Mouse (Mus musculus) kidney, embryonic 16.5 days (tissue): ENCODE data around the gene Mios. TPM values are rescaled to one million over a fixed set of nuclear protein-coding genes. Genes with fewer than 3 reads are reported as not detected.
A peak's percentile ranks its signal among the peaks of the same experiment; 100 is the strongest.

Source experiments
- ATAC-seq: fragments of 200-750 bp; cut with Nextera tagmentation; 2 replicates; pipeline ENCODE4 v1.8.0; 2017; ENCODE audit warnings: moderate TSS enrichment; ENCODE audit not compliant: low FRiP score, low TSS enrichment
- H3K27ac ChIP-seq: fragments of 300-500 bp; sonication (generic); 2 replicates; pipeline ENCODE4 v1.5.1; 2014; ENCODE audit warnings: low read length
- H3K27me3 ChIP-seq: fragments of 300-500 bp; sonication (generic); 2 replicates; pipeline ENCODE4 v1.6.1; 2014; ENCODE audit warnings: low read length, control low read depth, mixed read lengths; ENCODE audit not compliant: insufficient read depth
- H3K36me3 ChIP-seq: fragments of 300-500 bp; sonication (generic); 2 replicates; pipeline ENCODE4 v1.6.1; 2014; ENCODE audit warnings: low read length, control low read depth, mixed read lengths; ENCODE audit not compliant: insufficient read depth
- H3K4me1 ChIP-seq: fragments of 300-500 bp; sonication (generic); 2 replicates; pipeline ENCODE4 v1.6.1; 2014; ENCODE audit warnings: low read length, control low read depth, mixed read lengths; ENCODE audit not compliant: insufficient read depth
- H3K4me2 ChIP-seq: fragments of 300-500 bp; sonication (generic); replicated peaks from 2 replicates; pipeline ENCODE4 v1.6.1; 2014; ENCODE audit warnings: low read depth, low read length
- H3K4me3 ChIP-seq: fragments of 300-500 bp; sonication (generic); 2 replicates; pipeline ENCODE4 v1.5.1; 2014; ENCODE audit warnings: mild to moderate bottlenecking, low read length
- H3K9ac ChIP-seq: fragments of 300-500 bp; sonication (generic); replicated peaks from 2 replicates; pipeline ENCODE4 v1.6.1; 2014; ENCODE audit warnings: low read length
- H3K9me3 ChIP-seq: fragments of 300-500 bp; sonication (generic); 2 replicates; pipeline ENCODE4 v1.6.1; 2016; ENCODE audit warnings: low read length, control low read depth
- WGBS: fragments of 180-500 bp; shearing (Covaris S2); extraction: QIAGEN DNeasy Blood & Tissue Kit; methylation state at CpG from one replicate; pipeline ENCODE4 v1.1.7; 2014; 5-methylcytosine and 5-hydroxymethylcytosine counted together
- polyA plus RNA-seq: library from polyadenylated mRNA; unstranded; fragments of >200 nt; fragmentation: Nextera tagmentation; extraction: Ambion mirVana; gene quantifications from 2 replicates; pipeline ENCODE4 v1.2.1, GENCODE M21; 2015

Gene Mios
- 24.0 and 24.4 TPM in 2 replicates for polyA plus RNA-seq

DNA sequence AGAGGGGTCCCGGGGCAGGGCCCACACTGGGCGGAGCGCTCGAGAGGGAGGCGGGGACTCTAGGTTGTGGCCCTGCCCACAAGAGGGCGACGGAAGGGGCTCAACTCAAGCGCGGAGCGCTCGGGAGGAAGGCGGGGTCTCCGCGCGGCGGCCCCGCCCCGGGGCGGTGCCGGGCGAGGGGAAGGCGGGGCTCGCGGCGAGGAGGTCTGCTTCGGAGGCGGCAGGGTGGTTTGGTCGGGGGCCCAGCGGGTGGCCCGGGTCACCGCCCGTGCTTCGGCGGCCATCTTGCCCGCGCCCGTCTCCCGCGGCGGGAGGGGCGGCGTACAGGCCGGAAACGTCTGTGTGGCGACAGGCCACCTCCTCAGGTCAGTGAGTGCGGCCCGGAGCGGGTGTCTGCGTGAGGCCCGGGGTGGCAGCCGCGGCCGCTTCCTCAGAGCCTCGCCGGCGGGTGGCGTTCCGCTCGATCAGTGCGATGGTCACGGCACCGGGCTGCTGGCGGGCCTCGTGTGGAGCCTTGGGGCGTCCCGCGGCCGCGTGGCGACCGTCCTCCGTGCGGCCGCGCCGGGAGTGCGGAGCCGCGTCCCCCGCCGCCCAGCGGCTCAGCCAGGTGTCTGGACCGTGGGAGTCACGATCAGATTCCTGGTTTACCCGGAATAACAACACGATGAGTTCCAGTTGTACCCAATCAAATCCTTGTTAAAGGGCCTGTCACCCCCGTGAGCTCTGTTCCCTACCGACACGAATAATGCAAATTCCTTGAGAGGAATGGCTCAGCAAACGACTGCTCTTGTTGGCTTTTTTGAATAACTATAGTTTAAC is at the start of gene Mios:
Mios (plus strand) TSS at position 176 of the 819 bp plus-strand sequence.
- Histone ChIP-seq H3K27ac (peak within 1 kb of the TSS; percentile 97), H3K27me3 (no peaks in the 10 kb centered on the region), H3K36me3 (0 out of 2 replicates have a peak, but pooled peaks cover 5% of the 10 kb centered on the region), H3K4me2 (peak within 1 kb of the TSS; percentile 73), H3K4me3 (peak within 1 kb of the TSS; percentile 83), H3K9ac (peak within 1 kb of the TSS; percentile 93), H3K4me1 (peaks cover 8% of the 10 kb centered on the region; the same call in 1 of the 2 replicates), H3K9me3 (no peaks in the 10 kb centered on the region)
- WGBS: under 1% methylated on average over 65 of the region's 90 CpGs
- peak; percentile 98 for ATAC-seq

DNA sequence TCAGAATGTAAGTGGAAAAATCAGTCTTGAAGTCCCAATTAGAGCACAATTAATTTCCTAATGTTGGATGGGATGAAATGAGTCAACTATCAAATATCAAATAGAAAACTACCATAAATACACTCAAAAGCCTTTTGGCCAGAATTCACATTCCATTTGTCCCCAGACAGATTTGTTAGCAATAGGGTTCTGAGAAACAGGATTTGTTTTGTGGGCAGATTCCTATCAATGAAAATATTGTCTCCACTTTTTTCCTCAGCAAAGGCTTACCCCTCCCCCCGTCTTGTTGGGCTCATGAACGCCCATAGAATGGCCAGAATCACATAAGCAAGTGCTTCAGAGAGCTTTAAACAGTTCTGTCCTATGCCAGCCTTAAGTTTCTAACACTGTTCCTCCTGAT is 49.0 kb upstream of the Mios start:
- no peaks in the 10 kb centered on the region for H3K27me3 ChIP-seq
- no peak overlapping the region for H3K9ac ChIP-seq
- no peak for ATAC-seq
- H3K4me3 ChIP-seq: no peak overlapping the region
- H3K4me2 ChIP-seq: no peak overlapping the region
- no peaks in the 10 kb centered on the region for H3K36me3 ChIP-seq
- H3K27ac ChIP-seq: no peak overlapping the region
- H3K9me3 ChIP-seq: no peaks in the 10 kb centered on the region
- no peaks in the 10 kb centered on the region for H3K4me1 ChIP-seq
- WGBS: 48% methylated on average over 2 of the region's 2 CpGs

DNA sequence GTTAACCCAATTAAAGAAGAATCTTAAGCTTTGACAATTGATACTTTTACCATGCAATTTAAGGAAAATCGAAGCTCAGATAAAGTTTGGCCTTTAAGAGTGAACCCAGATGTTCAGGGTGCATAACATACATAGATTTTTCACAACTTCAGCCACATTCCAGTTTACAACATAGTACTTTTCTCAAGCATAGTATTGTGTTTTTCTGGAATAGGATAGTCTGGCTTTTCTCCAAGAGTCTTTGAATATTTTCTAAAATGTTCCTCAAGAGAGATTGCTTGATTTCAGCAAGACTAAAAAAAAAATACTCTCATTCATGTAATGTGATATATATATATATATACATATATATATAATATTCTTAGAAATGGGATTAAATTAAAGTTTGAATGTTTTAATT is 44.3 kb upstream of the Mios start:
- no peak overlapping the region for H3K27ac ChIP-seq
- no peaks in the 10 kb centered on the region for H3K4me1 ChIP-seq
- WGBS: 46% methylated on average over 1 of the region's 1 CpGs
- H3K4me3 ChIP-seq: no peak overlapping the region
- no peaks in the 10 kb centered on the region for H3K27me3 ChIP-seq
- no peaks in the 10 kb centered on the region for H3K9me3 ChIP-seq
- H3K4me2 ChIP-seq: no peak overlapping the region
- no peak for ATAC-seq
- H3K36me3 ChIP-seq: no peaks in the 10 kb centered on the region
- H3K9ac ChIP-seq: no peak overlapping the region

DNA sequence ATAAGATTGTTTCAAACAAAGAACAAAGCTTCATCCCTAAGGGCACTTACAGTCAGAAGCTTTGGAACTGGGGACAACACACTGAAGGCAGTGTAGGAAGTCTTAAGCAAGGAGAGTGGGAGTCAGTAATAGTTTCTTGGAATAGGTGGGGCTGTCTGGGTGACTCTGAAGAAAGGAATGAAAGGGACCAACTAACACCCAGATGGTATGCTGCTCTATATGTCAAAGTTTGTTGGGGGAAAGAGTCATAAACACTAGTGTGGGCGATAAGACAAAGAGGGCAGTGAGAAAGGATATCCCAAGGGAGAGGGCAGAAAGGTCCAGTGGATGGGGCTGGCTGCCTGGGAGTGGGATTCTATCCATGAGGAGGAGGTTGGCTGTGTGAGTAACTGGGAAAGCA is 36.9 kb upstream of the Mios start:
- no peak overlapping the region for H3K4me2 ChIP-seq
- H3K4me3 ChIP-seq: no peak overlapping the region
- no peaks in the 10 kb centered on the region for H3K27me3 ChIP-seq
- no peaks in the 10 kb centered on the region for H3K36me3 ChIP-seq
- no peak overlapping the region for H3K9ac ChIP-seq
- no peak for ATAC-seq
- H3K9me3 ChIP-seq: no peaks in the 10 kb centered on the region
- no peaks in the 10 kb centered on the region for H3K4me1 ChIP-seq
- 58% methylated on average over 1 of the region's 1 CpGs for WGBS
- H3K27ac ChIP-seq: no peak overlapping the region

DNA sequence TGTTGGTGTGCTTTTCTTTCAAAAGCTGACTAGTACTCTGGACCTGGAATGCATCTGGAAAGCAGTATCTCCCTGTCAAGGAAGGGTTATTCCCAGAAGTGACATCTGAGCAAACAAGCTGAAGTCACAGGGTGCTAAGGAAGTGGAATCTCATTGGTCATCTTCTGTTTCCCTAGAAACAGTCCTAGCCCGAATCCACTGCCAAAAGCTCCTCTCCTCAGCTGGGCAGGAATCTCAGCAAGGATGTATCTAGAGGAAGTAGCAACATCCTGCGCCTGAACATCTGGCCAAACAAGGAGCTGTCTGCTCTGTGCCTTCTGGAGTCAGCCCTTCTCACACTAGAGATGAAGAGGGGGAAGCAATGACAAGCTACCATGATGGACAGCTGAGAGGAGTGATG is 35.0 kb upstream of the Mios start:
- 54% methylated on average over 2 of the region's 2 CpGs for WGBS
- peak; percentile 51; the same call in 1 of the 2 replicates for ATAC-seq
- Histone ChIP-seq H3K9me3 (no peaks in the 10 kb centered on the region), H3K9ac (no peak overlapping the region), H3K4me2 (no peak overlapping the region), H3K27me3 (no peaks in the 10 kb centered on the region), H3K36me3 (no peaks in the 10 kb centered on the region), H3K27ac (no peak overlapping the region), H3K4me3 (no peak overlapping the region), H3K4me1 (no peaks in the 10 kb centered on the region)

DNA sequence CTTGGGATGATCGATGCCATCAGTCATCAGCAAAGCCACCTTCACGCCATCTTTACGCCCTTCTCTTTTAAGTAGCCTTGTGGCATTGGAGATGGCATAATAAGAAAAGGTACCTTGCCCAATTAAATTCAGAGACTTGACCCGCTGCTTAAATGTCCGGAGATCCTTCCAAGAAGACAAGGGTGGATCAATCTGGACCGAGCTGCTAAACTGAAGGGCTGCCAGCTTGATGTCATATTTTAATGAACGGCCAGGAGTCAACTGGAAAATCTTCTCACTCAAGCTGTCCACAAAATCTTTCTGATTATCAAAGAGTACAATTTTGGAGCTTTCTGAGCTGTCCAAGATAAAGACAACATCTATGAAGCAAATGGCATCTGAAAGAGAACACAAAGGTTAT is 33.7 kb upstream of the Mios start:
- ATAC-seq: no peak
- H3K9ac ChIP-seq: no peak overlapping the region
- no peaks in the 10 kb centered on the region for H3K27me3 ChIP-seq
- no peaks in the 10 kb centered on the region for H3K36me3 ChIP-seq
- WGBS: 94% methylated on average over 7 of the region's 7 CpGs
- no peak overlapping the region for H3K4me2 ChIP-seq
- H3K27ac ChIP-seq: no peak overlapping the region
- H3K4me1 ChIP-seq: no peaks in the 10 kb centered on the region
- H3K4me3 ChIP-seq: no peak overlapping the region
- H3K9me3 ChIP-seq: no peaks in the 10 kb centered on the region

DNA sequence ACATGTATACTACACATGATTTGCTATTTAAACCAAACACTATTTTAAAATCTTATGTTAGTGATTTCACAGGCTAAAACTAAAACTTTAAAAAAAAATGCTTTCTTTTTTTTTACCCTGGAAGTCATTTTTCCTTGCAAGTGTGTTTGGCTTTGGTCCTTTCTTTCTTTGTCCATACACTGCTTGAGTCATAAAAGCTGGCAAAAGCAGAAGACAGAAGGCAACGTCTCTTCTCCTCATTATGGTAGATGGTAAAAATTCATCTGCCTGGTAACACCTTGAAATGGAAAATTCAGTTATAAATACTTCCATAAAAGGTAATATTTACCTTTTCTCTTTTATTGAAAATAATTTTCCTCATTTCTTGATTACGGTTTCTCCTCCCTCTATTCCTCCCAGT is 32.9 kb upstream of the Mios start:
- Histone ChIP-seq H3K9ac (no peak overlapping the region), H3K27me3 (no peaks in the 10 kb centered on the region), H3K27ac (no peak overlapping the region), H3K4me3 (no peak overlapping the region), H3K4me2 (no peak overlapping the region), H3K4me1 (no peaks in the 10 kb centered on the region), H3K9me3 (no peaks in the 10 kb centered on the region), H3K36me3 (no peaks in the 10 kb centered on the region)
- WGBS: 89% methylated on average over 2 of the region's 2 CpGs
- ATAC-seq: no peak

DNA sequence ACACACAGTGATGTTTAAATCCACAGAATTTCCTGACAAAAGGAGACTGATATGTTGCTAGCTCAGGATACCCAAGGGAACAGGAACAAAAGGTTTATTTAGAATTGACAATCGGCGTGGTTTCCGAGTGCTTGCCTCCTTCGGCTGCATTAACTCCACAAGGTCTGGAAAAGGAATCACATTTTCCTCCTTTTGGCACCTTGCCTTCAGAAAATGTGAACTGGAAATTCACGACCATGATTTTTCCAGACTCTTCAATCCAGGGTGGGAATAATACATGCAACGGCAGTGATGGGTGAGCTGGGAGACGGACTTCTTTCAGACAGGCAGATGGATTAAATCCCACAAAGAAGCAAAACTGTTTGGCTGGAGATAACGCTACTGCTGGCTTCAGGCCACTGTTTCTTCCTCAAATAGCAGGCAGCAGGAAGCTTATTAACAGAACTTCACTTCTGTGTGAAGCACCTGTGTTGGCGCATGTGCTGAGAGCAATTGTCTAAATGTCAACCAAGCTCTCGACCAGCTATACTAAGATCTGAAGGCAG is 30.6 kb upstream of the Mios start:
- Histone ChIP-seq H3K27me3 (no peaks in the 10 kb centered on the region), H3K4me3 (no peak overlapping the region), H3K36me3 (no peaks in the 10 kb centered on the region), H3K27ac (no peak overlapping the region), H3K4me1 (no peaks in the 10 kb centered on the region), H3K9ac (no peak overlapping the region), H3K4me2 (peak overlapping the region; percentile 8; the same call in 1 of the 2 replicates), H3K9me3 (no peaks in the 10 kb centered on the region)
- WGBS: 55% methylated on average over 10 of the region's 10 CpGs
- no peak for ATAC-seq

DNA sequence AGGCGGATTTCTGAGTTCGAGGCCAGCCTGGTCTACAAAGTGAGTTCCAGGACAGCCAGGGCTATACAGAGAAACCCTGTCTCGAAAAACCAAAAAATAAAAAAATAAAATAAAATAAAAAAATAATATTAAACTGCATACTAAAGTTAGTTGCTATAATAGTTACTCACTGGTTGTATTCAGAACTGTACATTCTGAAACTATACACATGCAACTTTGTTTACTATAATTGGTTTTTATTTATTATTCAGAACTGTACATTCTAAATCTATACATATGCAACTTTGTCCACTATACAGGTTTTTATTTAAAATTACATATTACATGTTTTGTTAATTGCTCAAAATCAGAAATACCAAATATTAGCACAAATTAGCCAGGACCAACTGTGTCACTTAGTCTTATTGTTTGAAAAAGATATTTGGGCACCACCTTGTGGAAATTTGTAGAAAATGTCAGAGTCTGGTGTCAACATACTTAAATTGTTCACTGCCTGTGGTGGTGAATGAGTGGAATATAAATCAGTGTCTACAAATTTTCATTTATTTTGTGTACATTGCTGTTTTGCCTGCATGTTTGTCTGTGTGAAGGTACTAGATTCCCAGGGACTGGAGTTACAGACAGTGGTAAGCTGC is 20.3 kb upstream of the Mios start:
- ATAC-seq: no peak
- H3K4me3 ChIP-seq: no peak overlapping the region
- H3K4me1 ChIP-seq: no peaks in the 10 kb centered on the region
- 84% methylated on average over 2 of the region's 3 CpGs for WGBS
- no peaks in the 10 kb centered on the region for H3K27me3 ChIP-seq
- H3K36me3 ChIP-seq: no peaks in the 10 kb centered on the region
- no peaks in the 10 kb centered on the region for H3K9me3 ChIP-seq
- no peak overlapping the region for H3K4me2 ChIP-seq
- no peak overlapping the region for H3K9ac ChIP-seq
- no peak overlapping the region for H3K27ac ChIP-seq

DNA sequence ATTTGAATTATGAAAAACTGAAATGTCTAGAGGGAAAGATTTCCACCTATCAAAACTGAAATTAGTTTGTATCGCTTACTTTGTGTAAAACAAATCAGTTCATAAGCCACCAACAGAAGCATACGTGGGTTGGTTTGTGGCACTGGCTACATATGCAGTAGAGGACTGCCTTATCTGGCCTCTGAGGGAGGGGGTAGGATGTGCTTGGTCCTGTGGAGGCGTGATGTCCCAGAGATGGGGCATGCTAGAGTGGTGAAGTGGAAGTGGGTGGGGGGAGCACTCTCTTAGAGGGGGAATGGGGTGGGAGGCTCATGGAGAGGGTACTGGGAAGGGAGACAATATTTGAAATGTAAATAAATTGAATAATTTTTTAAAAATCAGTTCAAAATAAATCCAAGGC is 19.1 kb upstream of the Mios start:
- WGBS: 69% methylated on average over 3 of the region's 3 CpGs
- H3K9ac ChIP-seq: no peak overlapping the region
- H3K4me3 ChIP-seq: no peak overlapping the region
- no peak overlapping the region for H3K4me2 ChIP-seq
- H3K27me3 ChIP-seq: no peaks in the 10 kb centered on the region
- H3K4me1 ChIP-seq: no peaks in the 10 kb centered on the region
- H3K36me3 ChIP-seq: no peaks in the 10 kb centered on the region
- no peaks in the 10 kb centered on the region for H3K9me3 ChIP-seq
- no peak for ATAC-seq
- no peak overlapping the region for H3K27ac ChIP-seq
